Mouse (Mus musculus) frontal cortex, adult 2 months (tissue): ENCODE results near the gene Ap1g2. TPM values are rescaled to one million over a fixed set of nuclear protein-coding genes. Genes with fewer than 3 reads are reported as not detected.

Experiments used
- DNase-seq, 2 experiments: peaks; one replicate each; pipeline ENCODE4 v3.0.0; 2022; ENCODE audit warnings: low spot score in 1 of 2; ENCODE audit errors: extremely low spot score in 1 of 2
- polyA plus RNA-seq: library from polyadenylated mRNA; depleted of rRNA; stranded (reverse); fragments of >200 nt; gene quantifications from 2 replicates; pipeline ENCODE4 v1.2.3, GENCODE M21; 2012; rRNA removed

The Ap1g2 gene
- polyA plus RNA-seq, 1 experiment = 18.3 TPM

GRCm38 (mm10) chr14:55063117-55063516 is 43.3 kb downstream of the Ap1g2 start:
- DNase-seq = no peak

GRCm38 (mm10) chr14:55062626-55063025 is 43.8 kb downstream of the Ap1g2 start:
- DNase-seq = peak; percentile 56 to 73

- no peak for DNase-seq
Observed at GRCm38 (mm10) chr14:55061845-55062244, 44.5 kb downstream of the Ap1g2 start.

- no peak for DNase-seq
Observed at GRCm38 (mm10) chr14:55059931-55060330, 46.5 kb downstream of the Ap1g2 start.

GRCm38 (mm10) chr14:55059009-55059408 is 47.4 kb downstream of the Ap1g2 start:
- DNase-seq = no peak

GRCm38 (mm10) chr14:55055167-55055834 is 51.1 kb downstream of the Ap1g2 start:
- peak; percentile 77 to 95 for DNase-seq

- no peak for DNase-seq
Observed at GRCm38 (mm10) chr14:55054191-55054749, 52.1 kb downstream of the Ap1g2 start.

- peak; percentile 77 to 87 for DNase-seq
Observed at GRCm38 (mm10) chr14:55053708-55054190, 52.6 kb downstream of the Ap1g2 start.

- DNase-seq = no peak
Observed at GRCm38 (mm10) chr14:55053050-55053449, 53.3 kb downstream of the Ap1g2 start.

- DNase-seq = peak in 1 of 2 experiments; percentile 85
Observed at GRCm38 (mm10) chr14:55052496-55052895, 53.9 kb downstream of the Ap1g2 start.

Other genes with a start within 250 kb of the Ap1g2 start
- gene Homez, start 235.6 kb downstream of the Ap1g2 start, polyA plus RNA-seq = 8.7 and 9.0 TPM in 2 replicates
- 13.7 and 16.1 TPM in 2 replicates for gene Ppp1r3e, start 229.0 kb downstream of the Ap1g2 start, polyA plus RNA-seq
- 92.6 and 107 TPM in 2 replicates for gene Bcl2l2, start 223.2 kb downstream of the Ap1g2 start, polyA plus RNA-seq
- gene Gm20521, start 223.2 kb downstream of the Ap1g2 start, polyA plus RNA-seq = 0.90 TPM in 1 of 2 replicates, not detected in the other
- 466 and 555 TPM in 2 replicates for gene Pabpn1, start 214.1 kb downstream of the Ap1g2 start, polyA plus RNA-seq
- gene Slc22a17, start 193.5 kb downstream of the Ap1g2 start, polyA plus RNA-seq = 744 and 786 TPM in 2 replicates
- 13.4 and 14.5 TPM in 2 replicates for gene Efs, start 180.5 kb downstream of the Ap1g2 start, polyA plus RNA-seq
- gene Il25, start 173.9 kb downstream of the Ap1g2 start, polyA plus RNA-seq = 0.46 and 0.90 TPM in 2 replicates
- gene Cmtm5, start 170.3 kb downstream of the Ap1g2 start, polyA plus RNA-seq = 120 and 147 TPM in 2 replicates
- 0.02 and 0.17 TPM in 2 replicates for gene Myh6, start 139.7 kb downstream of the Ap1g2 start, polyA plus RNA-seq
- not detected in 2 replicates for gene Gm17428, start 129.7 kb downstream of the Ap1g2 start, polyA plus RNA-seq
- gene Myh7, start 112.0 kb downstream of the Ap1g2 start, polyA plus RNA-seq = 26.8 and 29.3 TPM in 2 replicates
- gene Ngdn, start 91.1 kb downstream of the Ap1g2 start, polyA plus RNA-seq = 36.5 and 37.2 TPM in 2 replicates
- gene Zfhx2, start 14.3 kb downstream of the Ap1g2 start, polyA plus RNA-seq = 13.4 and 15.0 TPM in 2 replicates
- gene Thtpa, start 11.8 kb downstream of the Ap1g2 start, polyA plus RNA-seq = 14.4 and 15.5 TPM in 2 replicates
- 228 and 231 TPM in 2 replicates for gene Jph4, start 10.3 kb upstream of the Ap1g2 start, polyA plus RNA-seq
- gene Dhrs2, start 115.4 kb upstream of the Ap1g2 start, polyA plus RNA-seq = 0.27 and 0.32 TPM in 2 replicates